ENCODE assay signal across 8 mouse cellular contexts in genomic region chr17:25875171-25876136, GRCm38 (mm10). TPM values are rescaled to one million over a fixed set of nuclear protein-coding genes. Genes with fewer than 3 reads are reported as not detected.
DNase-seq lines count a peak whose midpoint lies in the region; ATAC-seq and TF ChIP-seq lines count a peak whose summit lies in the region.

No protein-coding gene starts in this region.

- no peak for TF ChIP-seq CTCF in embryonic fibroblast, embryonic 13.5 days (IDR thresholded peaks at IDR 0.05; ENCODE audit: borderline replicate concordance, insufficient read depth, low read length)
- peak; percentile 39; the same call in 1 of the 2 replicates for TF ChIP-seq CTCF in midbrain, postnatal 0 days (IDR thresholded peaks at IDR 0.05)

- H3K9me3 ChIP-seq in heart, embryonic 10.5 days: no peaks in the 10 kb centered on the region
- H3K9me3 ChIP-seq in kidney, embryonic 15.5 days (replicated peaks): no peaks in the 10 kb centered on the region
- no peaks in the 10 kb centered on the region for H3K9me3 ChIP-seq in limb, embryonic 15.5 days
- H3K9me3 ChIP-seq in midbrain, postnatal 0 days (ENCODE audit: low read length): no peaks in the 10 kb centered on the region

- H3K4me2 ChIP-seq in kidney, embryonic 15.5 days: peak overlapping the region; percentile 92
- H3K4me2 ChIP-seq in limb, embryonic 15.5 days: peak overlapping the region; percentile 81
- peak overlapping the region; percentile 85 for H3K4me2 ChIP-seq in midbrain, postnatal 0 days (ENCODE audit: low read depth, low read length, poor library complexity, severe bottlenecking)

- ATAC-seq in kidney, embryonic 15.5 days (replicated peaks; ENCODE audit: low FRiP score): peak; percentile 90
- peak; percentile 90 for ATAC-seq in limb, embryonic 15.5 days (ENCODE audit: insufficient number of reproducible peaks, low FRiP score, low TSS enrichment, low read depth)
- ATAC-seq in midbrain, postnatal 0 days (ENCODE audit: low FRiP score): peak; percentile 89

- H3K4me3 ChIP-seq in embryonic fibroblast, embryonic 13.5 days (ENCODE audit: insufficient read depth, low read length): peak overlapping the region; percentile 60
- peak overlapping the region; percentile 81 for H3K4me3 ChIP-seq in heart, embryonic 10.5 days
- peak overlapping the region; percentile 84 for H3K4me3 ChIP-seq in kidney, embryonic 15.5 days (replicated peaks)
- H3K4me3 ChIP-seq in limb, embryonic 15.5 days: peak overlapping the region; percentile 81
- H3K4me3 ChIP-seq in midbrain, postnatal 0 days (ENCODE audit: low read depth, low read length): peak overlapping the region; percentile 76

- peak; percentile 94 for DNase-seq in A20 (ENCODE audit: low read depth, low spot score)
- DNase-seq in brain, adult 2 months (ENCODE audit: low read depth, low spot score): peak; percentile 96
- DNase-seq in heart, embryonic 10.5 days (ENCODE audit: low spot score): peak; percentile 95
- DNase-seq in midbrain, postnatal 0 days (ENCODE audit: low spot score): peak; percentile 92
- peak; percentile 86 to 92 for DNase-seq in spleen, postnatal 10 days (ENCODE audit: low spot score in 2 of 2)

- H3K36me3 ChIP-seq in heart, embryonic 10.5 days: peaks cover 21% of the 10 kb centered on the region
- H3K36me3 ChIP-seq in kidney, embryonic 15.5 days: peaks cover 22% of the 10 kb centered on the region
- H3K36me3 ChIP-seq in limb, embryonic 15.5 days: peaks cover 18% of the 10 kb centered on the region
- H3K36me3 ChIP-seq in midbrain, postnatal 0 days (ENCODE audit: insufficient read depth, low read length): peaks cover 16% of the 10 kb centered on the region; the same call in 1 of the 2 replicates

- H3K4me1 ChIP-seq in embryonic fibroblast, embryonic 13.5 days (ENCODE audit: control insufficient read depth, insufficient read depth, low read length): 0 out of 2 replicates have a peak, but pooled peaks cover 3% of the 10 kb centered on the region
- H3K4me1 ChIP-seq in heart, embryonic 10.5 days: peaks cover 47% of the 10 kb centered on the region
- peaks cover 36% of the 10 kb centered on the region for H3K4me1 ChIP-seq in kidney, embryonic 15.5 days
- peaks cover 34% of the 10 kb centered on the region for H3K4me1 ChIP-seq in limb, embryonic 15.5 days
- H3K4me1 ChIP-seq in midbrain, postnatal 0 days (ENCODE audit: insufficient read depth, low read length): peaks cover 16% of the 10 kb centered on the region; the same call in 1 of the 2 replicates

- H3K27me3 ChIP-seq in heart, embryonic 10.5 days (ENCODE audit: insufficient read depth, poor library complexity, severe bottlenecking): no peaks in the 10 kb centered on the region
- no peaks in the 10 kb centered on the region for H3K27me3 ChIP-seq in kidney, embryonic 15.5 days
- no peaks in the 10 kb centered on the region for H3K27me3 ChIP-seq in limb, embryonic 15.5 days
- no peaks in the 10 kb centered on the region for H3K27me3 ChIP-seq in midbrain, postnatal 0 days (ENCODE audit: insufficient read depth, low read length)

- peak; percentile 90 for TF ChIP-seq POLR2A in embryonic fibroblast, embryonic 13.5 days (IDR thresholded peaks at IDR 0.05; ENCODE audit: low read depth, low read length)

- H3K9ac ChIP-seq in kidney, embryonic 15.5 days: peak overlapping the region; percentile 77
- peak overlapping the region; percentile 79 for H3K9ac ChIP-seq in limb, embryonic 15.5 days
- H3K9ac ChIP-seq in midbrain, postnatal 0 days (replicated peaks; ENCODE audit: low read length, poor library complexity, severe bottlenecking): peak overlapping the region; percentile 89

- peak overlapping the region; percentile 76 for H3K27ac ChIP-seq in embryonic fibroblast, embryonic 13.5 days (ENCODE audit: insufficient read depth, low read length)
- H3K27ac ChIP-seq in heart, embryonic 10.5 days: peak overlapping the region; percentile 92
- peak overlapping the region; percentile 96 for H3K27ac ChIP-seq in kidney, embryonic 15.5 days
- H3K27ac ChIP-seq in limb, embryonic 15.5 days: peak overlapping the region; percentile 94
- H3K27ac ChIP-seq in midbrain, postnatal 0 days (ENCODE audit: low read depth, low read length): peak overlapping the region; percentile 98

- 2% methylated on average over 59 of the region's 59 CpGs for WGBS in heart, embryonic 10.5 days
- 1% methylated on average over 59 of the region's 59 CpGs for WGBS in kidney, embryonic 15.5 days
- under 1% methylated on average over 59 of the region's 59 CpGs for WGBS in limb, embryonic 15.5 days
- under 1% methylated on average over 58 of the region's 59 CpGs for WGBS in midbrain, postnatal 0 days

RNA-seq across cellular contexts. Expression of gene Mettl26, which starts 0.6 kb away (rescaled TPM):
- 14.4 and 19.7 TPM in 2 replicates for polyA plus RNA-seq in embryonic fibroblast, embryonic 13.5 days (2011; ENCODE audit: insufficient read length, low read depth, missing spikeins)
- polyA plus RNA-seq in heart, embryonic 10.5 days (2016; fragmentation: Nextera tagmentation; extraction: Ambion mirVana): 46.7 and 55.4 TPM in 2 replicates
- 78.7 and 81.5 TPM in 2 replicates for polyA plus RNA-seq in kidney, embryonic 15.5 days (2015; fragmentation: Nextera tagmentation; extraction: Ambion mirVana)
- polyA plus RNA-seq in limb, embryonic 15.5 days (2015; fragmentation: Nextera tagmentation; extraction: Ambion mirVana): 45.3 and 48.0 TPM in 2 replicates
- 53.8 and 64.8 TPM in 2 replicates for total RNA-seq in midbrain, postnatal 0 days (2014; rRNA removed)
- 67.3 and 74.0 TPM in 2 replicates for polyA plus RNA-seq in midbrain, postnatal 0 days (2015; fragmentation: Nextera tagmentation; extraction: Ambion mirVana)

RNA-seq across cellular contexts. Expression of gene Wfikkn1, which starts 5.2 kb away (rescaled TPM):
- polyA plus RNA-seq in embryonic fibroblast, embryonic 13.5 days (2011; ENCODE audit: insufficient read length, low read depth, missing spikeins): 0.38 and 0.83 TPM in 2 replicates
- polyA plus RNA-seq in heart, embryonic 10.5 days (2016; fragmentation: Nextera tagmentation; extraction: Ambion mirVana): 0.96 and 3.8 TPM in 2 replicates
- polyA plus RNA-seq in kidney, embryonic 15.5 days (2015; fragmentation: Nextera tagmentation; extraction: Ambion mirVana): 0.49 and 0.56 TPM in 2 replicates
- 0.63 and 0.65 TPM in 2 replicates for polyA plus RNA-seq in limb, embryonic 15.5 days (2015; fragmentation: Nextera tagmentation; extraction: Ambion mirVana)
- 0.77 and 1.7 TPM in 2 replicates for total RNA-seq in midbrain, postnatal 0 days (2014; rRNA removed)
- 0.42 and 0.56 TPM in 2 replicates for polyA plus RNA-seq in midbrain, postnatal 0 days (2015; fragmentation: Nextera tagmentation; extraction: Ambion mirVana)

RNA-seq across cellular contexts. Expression of gene Mcrip2, which starts 6.9 kb away (rescaled TPM):
- 7.1 and 9.8 TPM in 2 replicates for polyA plus RNA-seq in embryonic fibroblast, embryonic 13.5 days (2011; ENCODE audit: insufficient read length, low read depth, missing spikeins)
- 133 and 201 TPM in 2 replicates for polyA plus RNA-seq in heart, embryonic 10.5 days (2016; fragmentation: Nextera tagmentation; extraction: Ambion mirVana)
- 54.9 and 55.1 TPM in 2 replicates for polyA plus RNA-seq in kidney, embryonic 15.5 days (2015; fragmentation: Nextera tagmentation; extraction: Ambion mirVana)
- 16.7 and 22.2 TPM in 2 replicates for polyA plus RNA-seq in limb, embryonic 15.5 days (2015; fragmentation: Nextera tagmentation; extraction: Ambion mirVana)
- 14.6 and 29.9 TPM in 2 replicates for total RNA-seq in midbrain, postnatal 0 days (2014; rRNA removed)
- polyA plus RNA-seq in midbrain, postnatal 0 days (2015; fragmentation: Nextera tagmentation; extraction: Ambion mirVana): 39.5 and 45.5 TPM in 2 replicates

RNA-seq across cellular contexts. Expression of gene Wdr90, which starts 14.2 kb away (rescaled TPM):
- 5.9 and 11.4 TPM in 2 replicates for polyA plus RNA-seq in embryonic fibroblast, embryonic 13.5 days (2011; ENCODE audit: insufficient read length, low read depth, missing spikeins)
- 22.4 and 31.7 TPM in 2 replicates for polyA plus RNA-seq in heart, embryonic 10.5 days (2016; fragmentation: Nextera tagmentation; extraction: Ambion mirVana)
- polyA plus RNA-seq in kidney, embryonic 15.5 days (2015; fragmentation: Nextera tagmentation; extraction: Ambion mirVana): 31.2 and 35.6 TPM in 2 replicates
- 16.8 and 21.3 TPM in 2 replicates for polyA plus RNA-seq in limb, embryonic 15.5 days (2015; fragmentation: Nextera tagmentation; extraction: Ambion mirVana)
- total RNA-seq in midbrain, postnatal 0 days (2014; rRNA removed): 36.2 and 44.3 TPM in 2 replicates
- polyA plus RNA-seq in midbrain, postnatal 0 days (2015; fragmentation: Nextera tagmentation; extraction: Ambion mirVana): 14.2 and 15.0 TPM in 2 replicates

RNA-seq across cellular contexts. Expression of gene Rhot2, which starts 30.8 kb away (rescaled TPM):
- 21.0 and 29.7 TPM in 2 replicates for polyA plus RNA-seq in embryonic fibroblast, embryonic 13.5 days (2011; ENCODE audit: insufficient read length, low read depth, missing spikeins)
- polyA plus RNA-seq in heart, embryonic 10.5 days (2016; fragmentation: Nextera tagmentation; extraction: Ambion mirVana): 29.0 and 29.8 TPM in 2 replicates
- 26.8 and 29.0 TPM in 2 replicates for polyA plus RNA-seq in kidney, embryonic 15.5 days (2015; fragmentation: Nextera tagmentation; extraction: Ambion mirVana)
- polyA plus RNA-seq in limb, embryonic 15.5 days (2015; fragmentation: Nextera tagmentation; extraction: Ambion mirVana): 21.9 and 25.4 TPM in 2 replicates
- 49.2 and 70.1 TPM in 2 replicates for total RNA-seq in midbrain, postnatal 0 days (2014; rRNA removed)
- polyA plus RNA-seq in midbrain, postnatal 0 days (2015; fragmentation: Nextera tagmentation; extraction: Ambion mirVana): 15.4 and 16.2 TPM in 2 replicates

Comparison
In these comparisons a context has a peak if more than half of its experiments do, and no peak if none do; other contexts are left out.
1. Peak in every context shown above with its lines: DNase-seq, ATAC-seq, H3K4me3 ChIP-seq and H3K27ac ChIP-seq.